Mouse (Mus musculus) ES-Bruce4 (cell line): ENCODE measurements around the gene Maml3. TPM values are rescaled to one million over a fixed set of nuclear protein-coding genes. Genes with fewer than 3 reads are reported as not detected.

Source experiments
- H3K27ac ChIP-seq: 2 replicates; pipeline ENCODE4 v1.5.1; 2012; ENCODE audit warnings: low read length, inconsistent platforms; ENCODE audit not compliant: insufficient read depth
- H3K27me3 ChIP-seq: 2 replicates; pipeline ENCODE4 v1.6.1; 2012; ENCODE audit warnings: mild to moderate bottlenecking, low read length, inconsistent platforms; ENCODE audit not compliant: control insufficient read depth, poor library complexity, insufficient read depth, severe bottlenecking
- H3K36me3 ChIP-seq: 2 replicates; pipeline ENCODE4 v1.6.1; 2012; ENCODE audit warnings: inconsistent platforms, mild to moderate bottlenecking, low read length, moderate library complexity; ENCODE audit not compliant: control insufficient read depth, poor library complexity, insufficient read depth, severe bottlenecking
- H3K4me1 ChIP-seq: one replicate; pipeline ENCODE4 v1.8.1; 2011; ENCODE audit warnings: low read length; ENCODE audit not compliant: control insufficient read depth, insufficient read depth
- H3K4me3 ChIP-seq: 2 replicates; pipeline ENCODE4 v1.5.1; 2011; ENCODE audit warnings: low read depth, mild to moderate bottlenecking, low read length
- H3K9ac ChIP-seq: 2 replicates; pipeline ENCODE4 v1.6.1; 2012; ENCODE audit warnings: low read depth, mild to moderate bottlenecking, inconsistent platforms; ENCODE audit not compliant: poor library complexity, severe bottlenecking
- H3K9me3 ChIP-seq: replicated peaks from 2 replicates; pipeline ENCODE4 v1.6.1; 2012; ENCODE audit warnings: mild to moderate bottlenecking, low read length, inconsistent platforms; ENCODE audit not compliant: control insufficient read depth, poor library complexity, insufficient read depth, severe bottlenecking
- CTCF ChIP-seq: IDR thresholded peaks from one replicate; pipeline ENCODE4 v1.8.1; 2011; ENCODE audit warnings: low read depth, low read length
- EP300 ChIP-seq: IDR thresholded peaks from 2 replicates; pipeline ENCODE4 v1.6.1; 2011; ENCODE audit warnings: low read depth, low read length; ENCODE audit not compliant: insufficient read depth
- POLR2A ChIP-seq: IDR thresholded peaks from one replicate; pipeline ENCODE4 v1.8.1; 2011; ENCODE audit warnings: low read length; ENCODE audit not compliant: insufficient read depth
- polyA plus RNA-seq: library from polyadenylated mRNA; stranded (reverse); fragments of >200 nt; gene quantifications from 2 replicates; pipeline ENCODE4 v1.2.4, GENCODE M21; 2011; ENCODE audit warnings: low read depth; ENCODE audit not compliant: missing spikeins, insufficient read depth, insufficient read length

Maml3 gene
- polyA plus RNA-seq, 1 experiment: 5.7 TPM

DNA sequence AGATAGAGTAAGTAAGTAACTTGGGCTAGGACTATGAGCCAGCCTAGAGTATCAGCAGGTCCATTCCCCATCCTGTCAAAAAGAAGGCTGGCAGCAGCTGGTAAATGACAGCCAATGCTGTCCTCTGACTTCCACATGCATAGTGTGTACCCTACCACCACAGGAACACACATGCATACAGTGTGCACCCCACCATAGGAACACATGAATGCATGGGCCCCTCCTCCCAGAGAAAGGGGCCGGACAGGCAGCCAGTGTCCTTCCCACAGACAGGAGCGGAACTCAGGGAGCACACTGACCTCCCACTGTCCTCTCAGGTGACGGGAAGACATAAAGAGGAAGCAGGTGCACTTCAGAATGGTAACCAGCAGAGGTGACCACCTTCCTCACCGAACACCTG is 188.0 kb downstream of the Maml3 start:
- Histone ChIP-seq H3K27ac (no peak overlapping the region), H3K27me3 (no peaks in the 10 kb centered on the region), H3K4me3 (no peak overlapping the region), H3K9ac (no peak overlapping the region), H3K36me3 (no peaks in the 10 kb centered on the region), H3K9me3 (no peaks in the 10 kb centered on the region), H3K4me1 (no peaks in the 10 kb centered on the region)
- TF ChIP-seq EP300: no peak
- TF ChIP-seq CTCF: no peak
- no peak for TF ChIP-seq POLR2A

GRCm38 (mm10) chr3:51916060-51916870 is 188.6 kb downstream of the Maml3 start:
- no peaks in the 10 kb centered on the region for H3K27me3 ChIP-seq
- H3K27ac ChIP-seq: no peak overlapping the region
- no peaks in the 10 kb centered on the region for H3K4me1 ChIP-seq
- H3K36me3 ChIP-seq: no peaks in the 10 kb centered on the region
- no peak overlapping the region for H3K9ac ChIP-seq
- no peaks in the 10 kb centered on the region for H3K9me3 ChIP-seq
- TF ChIP-seq POLR2A (no peak), EP300 (no peak), CTCF (no peak)
- H3K4me3 ChIP-seq: no peak overlapping the region

- Histone ChIP-seq H3K4me1 (no peaks in the 10 kb centered on the region), H3K27me3 (no peaks in the 10 kb centered on the region), H3K27ac (no peak overlapping the region)
These were observed 189.5 kb downstream of the Maml3 start for GRCm38 (mm10) chr3:51915415-51915814.

DNA sequence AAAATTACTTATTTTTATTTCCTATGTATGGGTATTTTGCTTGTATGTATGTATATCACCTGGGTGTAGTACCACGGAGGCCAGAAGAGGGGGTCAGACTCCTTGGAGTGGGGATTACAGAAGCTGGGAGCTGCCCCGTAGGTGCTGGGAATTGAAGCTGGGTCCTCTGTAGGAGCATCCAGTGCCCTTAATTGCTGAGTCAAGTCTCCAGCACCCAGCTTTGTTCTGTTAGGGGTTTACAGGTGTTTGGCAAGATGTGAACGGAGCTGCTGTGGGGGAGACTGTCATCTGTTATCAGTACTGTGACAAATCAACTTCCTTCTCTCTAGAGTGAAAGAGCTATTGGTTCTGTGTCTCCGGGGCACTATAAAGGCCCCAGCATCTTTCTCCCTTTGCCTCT is 190.0 kb downstream of the Maml3 start:
- H3K36me3 ChIP-seq: no peaks in the 10 kb centered on the region
- no peak for TF ChIP-seq CTCF
- TF ChIP-seq POLR2A: no peak
- no peak for TF ChIP-seq EP300
- no peaks in the 10 kb centered on the region for H3K4me1 ChIP-seq
- H3K9me3 ChIP-seq: no peaks in the 10 kb centered on the region
- no peak overlapping the region for H3K9ac ChIP-seq
- no peak overlapping the region for H3K27ac ChIP-seq
- H3K4me3 ChIP-seq: no peak overlapping the region
- no peaks in the 10 kb centered on the region for H3K27me3 ChIP-seq

More at GRCm38 (mm10) chr3:51915415-51915814, 189.5 kb downstream of the Maml3 start:
- no peak overlapping the region for H3K9ac ChIP-seq
- TF ChIP-seq POLR2A (no peak), CTCF (no peak), EP300 (no peak)
- H3K4me3 ChIP-seq: no peak overlapping the region
- H3K36me3 ChIP-seq: no peaks in the 10 kb centered on the region
- no peaks in the 10 kb centered on the region for H3K9me3 ChIP-seq

- Histone ChIP-seq H3K27me3 (no peaks in the 10 kb centered on the region), H3K27ac (no peak overlapping the region), H3K4me1 (no peaks in the 10 kb centered on the region), H3K4me3 (no peak overlapping the region), H3K9me3 (no peaks in the 10 kb centered on the region), H3K36me3 (no peaks in the 10 kb centered on the region), H3K9ac (no peak overlapping the region)
- TF ChIP-seq POLR2A (no peak), CTCF (no peak), EP300 (no peak)
These were observed 191.4 kb downstream of the Maml3 start for GRCm38 (mm10) chr3:51913498-51913897.

- Histone ChIP-seq H3K4me1 (no peaks in the 10 kb centered on the region), H3K27me3 (no peaks in the 10 kb centered on the region), H3K36me3 (no peaks in the 10 kb centered on the region), H3K9ac (no peak overlapping the region), H3K4me3 (no peak overlapping the region), H3K27ac (no peak overlapping the region), H3K9me3 (no peaks in the 10 kb centered on the region)
- TF ChIP-seq CTCF (no peak), POLR2A (no peak), EP300 (no peak)
These were observed 192.7 kb downstream of the Maml3 start for GRCm38 (mm10) chr3:51912214-51912613.
